In the genomic region with DNA sequence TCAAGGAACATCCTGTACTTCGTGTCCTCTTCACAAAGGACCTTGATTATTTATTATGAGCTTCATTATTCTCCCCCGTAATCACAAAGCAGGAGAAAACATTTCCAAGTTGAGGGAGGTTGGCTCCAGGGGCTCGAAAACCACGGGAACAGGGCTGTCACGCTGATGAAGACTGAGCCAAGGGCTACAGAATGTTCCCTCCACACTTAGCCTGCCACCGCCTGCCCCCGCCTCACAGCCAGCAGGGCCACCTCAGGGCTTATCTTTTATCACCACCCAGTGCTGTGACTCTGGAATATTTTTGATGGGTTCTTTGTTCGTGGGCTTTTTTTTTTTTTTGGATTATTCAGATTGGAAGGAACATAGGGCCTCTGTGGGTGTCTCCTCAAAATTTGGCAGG, we compare ENCODE assay signal across 34 mouse cellular contexts. TPM values are rescaled to one million over a fixed set of nuclear protein-coding genes. Genes with fewer than 3 reads are reported as not detected.
"Had no signal": no experiment of that assay in that cellular context is flagged by ENCODE, and none has a peak within 500 bp of the region (broad histone marks: within the 10 kb centered on the region; RNA-seq: fewer than 3 reads in every experiment).

No protein-coding gene starts in this region.

- H3K4me3 ChIP-seq: heart, embryonic 10.5 days; heart, embryonic 12.5 days; heart, embryonic 13.5 days; heart, embryonic 15.5 days; hindbrain, embryonic 10.5 days; hindbrain, embryonic 12.5 days; hindbrain, embryonic 13.5 days; hindbrain, embryonic 15.5 days; intestine, embryonic 15.5 days; kidney, embryonic 15.5 days; left cerebral cortex, adult 2 months had no signal

- DNase-seq: heart, postnatal 10 days; heart, postnatal 36 days; heart, postnatal 4 days; kidney, adult 11 months; kidney, adult 18-20 months; kidney, adult 2 months; kidney, adult 8-10 months; kidney, adult 9 months; kidney, postnatal 10 days; kidney, postnatal 14 days; kidney, postnatal 25 days; kidney, postnatal 36 days; kidney, postnatal 4 days; layer of hippocampus, adult 9-11 months; layer of hippocampus, postnatal 36 days had no signal

- H3K27ac ChIP-seq: heart, embryonic 10.5 days; heart, embryonic 13.5 days; heart, embryonic 15.5 days; hindbrain, embryonic 10.5 days; hindbrain, embryonic 12.5 days; hindbrain, embryonic 13.5 days; hindbrain, embryonic 14.5 days; hindbrain, embryonic 15.5 days; hindbrain, postnatal 0 days; intestine, embryonic 15.5 days; kidney, embryonic 15.5 days; kidney, postnatal 0 days had no signal

- ATAC-seq: hindbrain, embryonic 16.5 days; hindbrain, postnatal 0 days; inflammation-experienced regulatory T-cells, adult 6 months; intestine, embryonic 15.5 days; intestine, embryonic 16.5 days; intestine, postnatal 0 days had no signal

RNA-seq across cellular contexts. Expression of a gene that starts 17.8 kb away (rescaled TPM):
- total RNA-seq: hematopoietic stem cell, adult 5-6 weeks had no signal
